Mouse (Mus musculus) MEL (cell line): Measurements from ENCODE around the gene Man1b1.

ENCODE experiments used
- CHD2 ChIP-seq: IDR thresholded peaks from 2 replicates; pipeline ENCODE4 v1.6.1; 2011; ENCODE audit warnings: low read length, improper control_type of control experiment
- CTCF ChIP-seq, 3 experiments: IDR thresholded peaks in 2 of 3; conservative IDR thresholded peaks in 1 of 3; 2 replicates each; pipeline ENCODE4 v1.5.1; 2011 to 2012; ENCODE audit warnings: low read length in 3 of 3, low read depth in 2 of 3, mild to moderate bottlenecking in 2 of 3, improper control_type of control experiment in 1 of 3, inconsistent platforms in 1 of 3, mixed read lengths in 1 of 3, moderate library complexity in 1 of 3; ENCODE audit not compliant: control insufficient read depth in 1 of 3, insufficient read depth in 1 of 3, poor library complexity in 1 of 3, severe bottlenecking in 1 of 3
- GATA1 ChIP-seq: IDR thresholded peaks from 2 replicates; pipeline ENCODE4 v1.6.1; 2011; ENCODE audit warnings: low read depth, low read length, improper control_type of control experiment
- JUND ChIP-seq: IDR thresholded peaks from 2 replicates; pipeline ENCODE4 v1.6.1; 2011; ENCODE audit warnings: low read depth, mild to moderate bottlenecking, improper control_type of control experiment, low read length
- MAX ChIP-seq: IDR thresholded peaks from 2 replicates; pipeline ENCODE4 v1.6.1; 2011; ENCODE audit warnings: low read length, improper control_type of control experiment
- MYB ChIP-seq: IDR thresholded peaks from 2 replicates; pipeline ENCODE4 v1.6.1; 2011; ENCODE audit warnings: mild to moderate bottlenecking, low read depth, low read length, improper control_type of control experiment
- POLR2A ChIP-seq, 2 experiments: IDR thresholded peaks; 2 replicates each; pipeline ENCODE4 v1.6.1; 2011 to 2012; ENCODE audit warnings: low read length in 2 of 2, mild to moderate bottlenecking in 2 of 2, control low read depth in 1 of 2, improper control_type of control experiment in 1 of 2, low read depth in 1 of 2, moderate library complexity in 1 of 2; ENCODE audit not compliant: control insufficient read depth in 1 of 2, insufficient read depth in 1 of 2, poor library complexity in 1 of 2
- RAD21 ChIP-seq: IDR thresholded peaks from 2 replicates; pipeline ENCODE4 v1.6.1; 2011; ENCODE audit warnings: mild to moderate bottlenecking, low read depth, low read length, improper control_type of control experiment
- TAL1 ChIP-seq: IDR thresholded peaks from 2 replicates; pipeline ENCODE4 v1.6.1; 2012; ENCODE audit warnings: mild to moderate bottlenecking, inconsistent platforms, low read length, moderate library complexity, mixed read lengths
- TCF12 ChIP-seq: IDR thresholded peaks from 2 replicates; pipeline ENCODE4 v1.6.1; 2014; ENCODE audit warnings: low read depth, mild to moderate bottlenecking, inconsistent platforms, low read length, improper control_type of control experiment, moderate library complexity
- UBTF ChIP-seq: IDR thresholded peaks from 2 replicates; pipeline ENCODE4 v1.6.1; 2012; ENCODE audit warnings: low read depth, mild to moderate bottlenecking, inconsistent platforms, low read length, improper control_type of control experiment, moderate library complexity, borderline replicate concordance; ENCODE audit not compliant: insufficient read depth
- ZMIZ1 ChIP-seq: IDR thresholded peaks from 2 replicates; pipeline ENCODE4 v1.6.1; 2012; ENCODE audit warnings: low read depth, mild to moderate bottlenecking, inconsistent platforms, low read length, improper control_type of control experiment, moderate library complexity

DNA sequence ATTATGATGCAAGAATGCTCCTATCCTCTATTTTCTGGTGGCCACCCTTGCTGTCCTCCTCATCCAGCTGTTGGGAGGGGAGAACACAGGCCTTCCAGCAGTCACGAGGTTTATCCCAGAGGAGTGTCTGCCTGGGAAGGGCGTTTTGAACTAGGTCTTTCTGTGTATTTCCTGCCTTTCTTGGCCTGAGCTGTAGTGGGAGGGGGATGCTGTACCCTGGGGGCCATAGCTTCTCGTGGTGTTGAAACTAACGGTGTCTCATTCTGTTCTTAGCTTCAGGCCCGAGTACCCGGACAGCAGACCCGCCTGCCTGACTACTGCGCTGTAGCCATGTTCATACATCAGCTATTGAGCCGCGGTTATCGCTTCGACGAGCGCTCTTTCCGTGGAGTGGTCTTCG is 68.2 kb downstream of the Man1b1 start:
- TF ChIP-seq UBTF, result no peak
- TF ChIP-seq JUND, result no peak
- TF ChIP-seq RAD21, result no peak
- TF ChIP-seq POLR2A (IDR thresholded peaks at IDR 0.05; ENCODE audit: control insufficient read depth in 1 of 2, insufficient read depth in 1 of 2, low read depth in 1 of 2, low read length in 2 of 2, poor library complexity in 1 of 2), result no peak
- no peak; a peak in 1 of 6 replicates for TF ChIP-seq CTCF (IDR thresholded peaks at IDR 0.05 in 2 of 3, conservative IDR thresholded peaks at IDR 0.05 in 1 of 3; ENCODE audit: control insufficient read depth in 1 of 3, insufficient read depth in 1 of 3, low read depth in 2 of 3, low read length in 3 of 3, poor library complexity in 1 of 3, severe bottlenecking in 1 of 3)
- TF ChIP-seq TCF12, result no peak
- no peak for TF ChIP-seq MYB
- TF ChIP-seq MAX, result no peak
- TF ChIP-seq CHD2, result no peak
- TF ChIP-seq ZMIZ1, result no peak
- no peak for TF ChIP-seq TAL1
- no peak for TF ChIP-seq GATA1
